Mouse (Mus musculus) hindbrain, postnatal 0 days (tissue): Measurements from ENCODE around the gene Nop56. TPM values are rescaled to one million over a fixed set of nuclear protein-coding genes. Genes with fewer than 3 reads are reported as not detected.

ENCODE experiments used
- ATAC-seq: fragments of 200-750 bp; cut with Nextera tagmentation; 2 replicates; pipeline ENCODE4 v1.8.0; 2017; ENCODE audit warnings: mild to moderate bottlenecking, moderate TSS enrichment, moderate library complexity
- DNase-seq: peaks from one replicate; pipeline ENCODE4 v3.0.0-alpha.2; 2015; ENCODE audit warnings: low spot score
- H3K27ac ChIP-seq: fragments of 300-500 bp; sonication (generic); 2 replicates; pipeline ENCODE4 v1.5.1; 2014; ENCODE audit warnings: mild to moderate bottlenecking
- H3K27me3 ChIP-seq: fragments of 300-500 bp; sonication (generic); 2 replicates; pipeline ENCODE4 v1.6.1; 2014; ENCODE audit warnings: low read length, mixed read lengths; ENCODE audit not compliant: insufficient read depth
- H3K36me3 ChIP-seq: fragments of 300-500 bp; sonication (generic); 2 replicates; pipeline ENCODE4 v1.6.1; 2014; ENCODE audit warnings: low read length, mixed read lengths; ENCODE audit not compliant: insufficient read depth
- H3K4me1 ChIP-seq: fragments of 300-500 bp; sonication (generic); 2 replicates; pipeline ENCODE4 v1.6.1; 2014; ENCODE audit warnings: antibody characterized with exemption, low read length, mixed read lengths; ENCODE audit not compliant: insufficient read depth
- H3K4me2 ChIP-seq: fragments of 300-500 bp; sonication (generic); 2 replicates; pipeline ENCODE4 v1.6.1; 2014; ENCODE audit warnings: low read depth, mild to moderate bottlenecking, low read length, moderate library complexity, mixed read lengths
- H3K4me3 ChIP-seq: fragments of 300-500 bp; sonication (generic); 2 replicates; pipeline ENCODE4 v1.5.1; 2014; ENCODE audit warnings: low read length
- H3K9ac ChIP-seq: fragments of 300-500 bp; sonication (generic); replicated peaks from 2 replicates; pipeline ENCODE4 v1.6.1; 2014; ENCODE audit warnings: mild to moderate bottlenecking, low read length, moderate library complexity, mixed read lengths
- H3K9me3 ChIP-seq: fragments of 300-500 bp; sonication (generic); 2 replicates; pipeline ENCODE4 v1.6.1; 2016; ENCODE audit warnings: low read length, mixed read lengths
- CTCF ChIP-seq: IDR thresholded peaks from 2 replicates; pipeline ENCODE4 v1.5.1; 2016; ENCODE audit warnings: antibody characterized with exemption, control low read depth, low read depth
- WGBS: fragments of 180-500 bp; shearing (Covaris S2); extraction: QIAGEN DNeasy Blood & Tissue Kit; methylation state at CpG from one replicate; pipeline ENCODE4 v1.1.7; 2014; 5-methylcytosine and 5-hydroxymethylcytosine counted together
- polyA plus RNA-seq: library from polyadenylated mRNA; unstranded; fragments of >200 nt; fragmentation: Nextera tagmentation; extraction: Ambion mirVana; gene quantifications from 2 replicates; pipeline ENCODE4 v1.2.1, GENCODE M21; 2015
- total RNA-seq: library from RNA; depleted of rRNA; stranded (reverse); fragments of >200 nt; gene quantifications from 2 replicates; pipeline ENCODE4 v1.2.3, GENCODE M21; 2014; rRNA removed

The Nop56 gene
- 109 and 118 TPM in 2 replicates for total RNA-seq
- 258 and 268 TPM in 2 replicates for polyA plus RNA-seq

- Histone ChIP-seq H3K27ac (peak within 1 kb of the TSS; percentile 96), H3K4me1 (peaks cover 5% of the 10 kb centered on the region), H3K9ac (peak within 1 kb of the TSS; percentile 83), H3K4me2 (peak within 1 kb of the TSS; percentile 87), H3K9me3 (no peaks in the 10 kb centered on the region), H3K27me3 (no peaks in the 10 kb centered on the region), H3K4me3 (peak within 1 kb of the TSS; percentile 70), H3K36me3 (peaks cover 25% of the 10 kb centered on the region)
- DNase-seq (peak; percentile 99), ATAC-seq (peak; percentile 97)
- TF ChIP-seq CTCF: peak; percentile 35; the same call in 1 of the 2 replicates
- under 1% methylated on average over 68 of the region's 68 CpGs for WGBS
Observed at GRCm38 (mm10) chr2:130274149-130274861, at the start of gene Nop56. TSS of gene Nop56 (plus strand) at chr2:130274430.

DNA sequence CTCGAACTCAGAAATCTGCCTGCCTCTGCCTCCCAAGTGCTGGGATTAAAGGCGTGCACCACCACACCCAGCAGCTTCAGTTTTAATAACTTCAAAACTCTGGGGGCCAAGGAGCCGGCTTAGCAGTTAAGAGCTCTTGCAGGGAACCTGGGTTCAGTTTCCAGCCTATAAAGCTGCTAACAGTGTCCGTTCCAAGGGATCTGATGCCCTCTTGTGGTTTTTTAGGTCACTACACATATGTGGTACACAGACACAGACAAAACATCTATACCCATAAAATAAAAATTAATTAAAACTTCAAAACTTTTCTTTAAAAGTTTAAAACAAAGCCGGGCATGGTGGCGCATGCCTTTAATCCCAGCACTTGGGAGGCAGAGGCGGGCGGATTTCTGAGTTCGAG lies 27.3 kb upstream of the Nop56 start:
- WGBS: 43% methylated on average over 9 of the region's 9 CpGs
- Histone ChIP-seq H3K4me2 (no peak overlapping the region), H3K9me3 (no peaks in the 10 kb centered on the region), H3K27ac (no peak overlapping the region), H3K27me3 (no peaks in the 10 kb centered on the region), H3K4me1 (no peaks in the 10 kb centered on the region), H3K9ac (no peak overlapping the region), H3K36me3 (no peaks in the 10 kb centered on the region), H3K4me3 (no peak overlapping the region)
- TF ChIP-seq CTCF: peak; percentile 61
- DNase-seq: peak; percentile 66
- 0 out of 2 replicates have a peak, but pooled peaks have one; percentile 29 for ATAC-seq

- Histone ChIP-seq H3K4me3 (no peak overlapping the region), H3K4me2 (no peak overlapping the region), H3K27ac (no peak overlapping the region), H3K27me3 (no peaks in the 10 kb centered on the region), H3K4me1 (no peaks in the 10 kb centered on the region), H3K36me3 (no peaks in the 10 kb centered on the region), H3K9me3 (no peaks in the 10 kb centered on the region), H3K9ac (no peak overlapping the region)
- ATAC-seq (no peak), DNase-seq (no peak)
- 85% methylated on average over 7 of the region's 7 CpGs for whole genome bisulfite sequencing
- no peak for TF ChIP-seq CTCF
Observed at GRCm38 (mm10) chr2:130248226-130248625, 26.0 kb upstream of the Nop56 start.

DNA sequence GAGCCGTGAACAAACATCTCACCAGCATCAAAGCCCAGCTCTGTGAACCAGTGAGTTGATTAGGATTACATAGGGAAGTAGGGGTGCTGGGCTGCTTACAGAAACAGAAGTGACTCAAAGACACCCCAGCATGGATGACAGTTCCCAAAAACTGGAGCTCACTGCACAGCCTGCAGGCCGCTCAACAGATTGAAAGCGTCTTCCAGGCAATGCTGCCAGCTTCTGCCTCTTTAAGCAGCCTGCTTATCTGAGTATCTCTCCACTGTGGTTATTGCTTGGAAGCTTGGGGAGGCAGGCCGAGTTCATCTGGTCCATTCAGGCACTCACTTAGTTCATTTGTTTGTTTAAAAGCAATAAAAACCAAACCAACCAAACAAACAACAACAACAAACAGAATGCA lies 17.5 kb upstream of the Nop56 start:
- no peak overlapping the region for H3K9ac ChIP-seq
- no peaks in the 10 kb centered on the region for H3K36me3 ChIP-seq
- no peak overlapping the region for H3K27ac ChIP-seq
- no peak for TF ChIP-seq CTCF
- H3K9me3 ChIP-seq: no peaks in the 10 kb centered on the region
- H3K4me3 ChIP-seq: no peak overlapping the region
- H3K4me1 ChIP-seq: no peaks in the 10 kb centered on the region
- 79% methylated on average over 4 of the region's 4 CpGs for WGBS
- DNase-seq (no peak), ATAC-seq (no peak)
- no peaks in the 10 kb centered on the region for H3K27me3 ChIP-seq
- H3K4me2 ChIP-seq: no peak overlapping the region

GRCm38 (mm10) chr2:130260822-130261221 lies 13.4 kb upstream of the Nop56 start:
- H3K9ac ChIP-seq: no peak overlapping the region
- DNase-seq (no peak), ATAC-seq (no peak)
- H3K4me2 ChIP-seq: no peak overlapping the region
- H3K4me3 ChIP-seq: no peak overlapping the region
- H3K4me1 ChIP-seq: no peaks in the 10 kb centered on the region
- TF ChIP-seq CTCF: no peak
- H3K27ac ChIP-seq: no peak overlapping the region
- no peaks in the 10 kb centered on the region for H3K27me3 ChIP-seq
- 85% methylated on average over 4 of the region's 4 CpGs for WGBS
- H3K36me3 ChIP-seq: no peaks in the 10 kb centered on the region
- no peaks in the 10 kb centered on the region for H3K9me3 ChIP-seq

- DNase-seq (no peak), ATAC-seq (no peak)
- no peak overlapping the region for H3K27ac ChIP-seq
- H3K9me3 ChIP-seq: no peaks in the 10 kb centered on the region
- 95% methylated on average over 2 of the region's 2 CpGs for WGBS
- H3K27me3 ChIP-seq: no peaks in the 10 kb centered on the region
- H3K4me2 ChIP-seq: no peak overlapping the region
- H3K9ac ChIP-seq: no peak overlapping the region
- no peaks in the 10 kb centered on the region for H3K4me1 ChIP-seq
- no peak overlapping the region for H3K4me3 ChIP-seq
- no peaks in the 10 kb centered on the region for H3K36me3 ChIP-seq
- no peak for TF ChIP-seq CTCF
Observed at GRCm38 (mm10) chr2:130261914-130262313, 12.3 kb upstream of the Nop56 start.

- no peaks in the 10 kb centered on the region for H3K36me3 ChIP-seq
- no peaks in the 10 kb centered on the region for H3K9me3 ChIP-seq
- no peaks in the 10 kb centered on the region for H3K27me3 ChIP-seq
- DNase-seq: no peak
- no peak for ATAC-seq
- H3K4me2 ChIP-seq: no peak overlapping the region
- no peak for TF ChIP-seq CTCF
- no peak overlapping the region for H3K4me3 ChIP-seq
- H3K4me1 ChIP-seq: no peaks in the 10 kb centered on the region
- WGBS: 92% methylated on average over 2 of the region's 2 CpGs
- no peak overlapping the region for H3K27ac ChIP-seq
- no peak overlapping the region for H3K9ac ChIP-seq
Observed at GRCm38 (mm10) chr2:130262398-130262797, 11.8 kb upstream of the Nop56 start.
